ENCODE assay signal across 4 mouse cellular contexts in the genomic region with DNA sequence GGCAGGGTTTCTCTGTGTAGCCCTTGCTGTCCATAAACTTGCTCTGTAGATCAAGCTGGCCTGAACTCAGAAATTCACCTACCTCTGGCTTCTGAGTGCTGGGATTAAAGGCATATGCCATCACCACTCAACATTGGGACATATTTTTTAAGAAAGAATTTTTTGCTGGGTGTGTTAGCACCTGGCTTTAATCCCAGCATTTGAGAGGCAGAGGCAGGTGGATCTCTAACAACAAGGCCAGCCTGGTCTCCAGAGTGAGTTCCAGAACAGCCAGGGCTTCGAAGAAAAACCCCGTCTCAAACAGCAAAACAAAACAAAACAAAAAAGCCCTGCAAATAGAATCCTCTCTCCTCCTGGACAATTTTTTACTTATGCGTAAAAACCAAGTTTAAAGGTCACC.
"Had no signal": no experiment of that assay in that cellular context is flagged by ENCODE, and none has a peak within 500 bp of the region (broad histone marks: within the 10 kb centered on the region; RNA-seq: fewer than 3 reads in every experiment).

No protein-coding gene starts in this region.

- H3K4me1 ChIP-seq: stomach, embryonic 15.5 days had no signal

- H3K9ac ChIP-seq: neural tube, embryonic 13.5 days; neural tube, embryonic 15.5 days; stomach, embryonic 15.5 days had no signal

- H3K36me3 ChIP-seq: neural tube, embryonic 13.5 days; neural tube, embryonic 15.5 days; stomach, embryonic 15.5 days had no signal

- H3K27ac ChIP-seq: neural tube, embryonic 13.5 days; neural tube, embryonic 15.5 days; stomach, embryonic 15.5 days; stomach, postnatal 0 days had no signal

- H3K27me3 ChIP-seq: stomach, embryonic 15.5 days had no signal

- H3K4me2 ChIP-seq: neural tube, embryonic 13.5 days; neural tube, embryonic 15.5 days; stomach, embryonic 15.5 days had no signal

- H3K4me3 ChIP-seq: neural tube, embryonic 13.5 days; neural tube, embryonic 15.5 days; stomach, embryonic 15.5 days had no signal

- H3K9me3 ChIP-seq: neural tube, embryonic 15.5 days; stomach, embryonic 15.5 days had no signal
